Mouse (Mus musculus) midbrain, embryonic 16.5 days (tissue): Measurements from ENCODE around the gene Tgfa. TPM values are rescaled to one million over a fixed set of nuclear protein-coding genes. Genes with fewer than 3 reads are reported as not detected.

ENCODE experiments used
- ATAC-seq: fragments of 200-750 bp; cut with Nextera tagmentation; 2 replicates; pipeline ENCODE4 v1.8.0; 2017; ENCODE audit warnings: moderate TSS enrichment
- H3K27ac ChIP-seq: fragments of 300-500 bp; sonication (generic); 2 replicates; pipeline ENCODE4 v1.5.1; 2014; ENCODE audit warnings: mild to moderate bottlenecking, low read length, mixed read lengths
- H3K27me3 ChIP-seq: fragments of 300-500 bp; sonication (generic); 2 replicates; pipeline ENCODE4 v1.6.1; 2014; ENCODE audit warnings: low read depth, low read length, mixed read lengths; ENCODE audit not compliant: control insufficient read depth, insufficient read depth
- H3K36me3 ChIP-seq: fragments of 300-500 bp; sonication (generic); 2 replicates; pipeline ENCODE4 v1.6.1; 2014; ENCODE audit warnings: mild to moderate bottlenecking, low read length, moderate library complexity, mixed read lengths; ENCODE audit not compliant: control insufficient read depth, insufficient read depth
- H3K4me1 ChIP-seq: fragments of 300-500 bp; sonication (generic); 2 replicates; pipeline ENCODE4 v1.6.1; 2014; ENCODE audit warnings: mild to moderate bottlenecking, low read length, mixed read lengths; ENCODE audit not compliant: control insufficient read depth, insufficient read depth
- H3K4me2 ChIP-seq: fragments of 300-500 bp; sonication (generic); 2 replicates; pipeline ENCODE4 v1.6.1; 2014; ENCODE audit warnings: mild to moderate bottlenecking, low read length, mixed read lengths
- H3K4me3 ChIP-seq: fragments of 300-500 bp; sonication (generic); 2 replicates; pipeline ENCODE4 v1.5.1; 2014; ENCODE audit warnings: low read depth, mild to moderate bottlenecking, low read length, moderate library complexity, mixed read lengths
- H3K9ac ChIP-seq: fragments of 300-500 bp; sonication (generic); 2 replicates; pipeline ENCODE4 v1.6.1; 2014; ENCODE audit warnings: low read depth, low read length, mixed read lengths
- H3K9me3 ChIP-seq: fragments of 300-500 bp; sonication (generic); replicated peaks from 2 replicates; pipeline ENCODE4 v1.6.1; 2014; ENCODE audit warnings: mild to moderate bottlenecking, low read length, mixed read lengths; ENCODE audit not compliant: control insufficient read depth, poor library complexity, severe bottlenecking
- WGBS: fragments of 180-500 bp; shearing (Covaris S2); extraction: QIAGEN DNeasy Blood & Tissue Kit; methylation state at CpG from one replicate; pipeline ENCODE4 v1.1.7; 2014; 5-methylcytosine and 5-hydroxymethylcytosine counted together
- polyA plus RNA-seq: library from polyadenylated mRNA; unstranded; fragments of >200 nt; fragmentation: Nextera tagmentation; extraction: Ambion mirVana; gene quantifications from 2 replicates; pipeline ENCODE4 v1.2.1, GENCODE M21; 2015

The Tgfa gene
- polyA plus RNA-seq, result 13.1 and 14.7 TPM in 2 replicates

DNA sequence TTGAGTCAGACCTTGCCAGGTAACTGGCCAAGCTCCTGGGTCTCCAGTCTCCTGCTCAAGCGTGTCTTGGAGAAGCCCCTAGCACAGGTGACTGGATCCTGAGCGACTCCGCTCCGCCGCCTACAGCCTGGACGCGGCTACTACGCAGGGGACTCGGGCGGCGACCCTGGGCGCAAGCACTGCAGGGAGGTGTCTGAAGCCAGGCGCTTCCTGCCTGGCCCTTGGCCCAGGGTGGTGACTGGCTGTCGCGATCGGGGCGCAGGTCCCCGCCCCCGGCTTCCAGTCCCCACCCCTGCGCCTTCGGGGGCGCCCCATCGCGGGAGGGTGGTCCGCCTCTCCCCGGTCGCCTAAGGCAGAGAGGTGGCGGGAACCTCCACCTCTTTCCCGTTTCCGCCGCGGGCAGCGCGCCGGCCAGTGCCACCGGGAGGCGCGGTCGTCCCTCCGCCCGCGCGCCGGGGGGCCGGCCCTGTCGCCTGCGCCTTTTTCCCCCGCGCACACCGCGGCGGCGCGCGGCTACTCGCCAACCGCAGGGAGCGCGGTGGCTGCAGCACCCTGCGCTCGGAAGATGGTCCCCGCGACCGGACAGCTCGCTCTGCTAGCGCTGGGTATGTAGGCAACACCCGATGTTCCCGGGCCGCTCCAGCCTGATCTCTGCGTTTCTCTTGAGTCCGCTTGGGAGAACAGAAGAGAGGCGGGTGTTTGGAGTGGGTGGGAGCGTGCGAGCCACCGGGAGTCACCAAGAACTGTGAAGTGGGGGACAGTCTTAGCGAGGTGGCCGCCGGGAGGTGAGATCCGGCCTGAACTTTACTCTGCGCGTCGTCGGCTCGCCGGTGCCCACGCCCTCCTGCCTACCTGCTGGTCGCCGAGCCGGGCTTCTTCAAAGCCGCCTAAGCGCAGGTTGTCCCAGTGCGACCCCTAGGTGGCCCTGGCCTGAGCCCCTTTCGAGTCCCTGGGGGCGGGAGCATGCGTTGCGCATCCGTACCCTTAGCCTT lies at the start of gene Tgfa:
TSS of gene Tgfa (plus strand) at position 283 of the 992 bp plus-strand sequence.
- Histone ChIP-seq H3K36me3 (no peaks in the 10 kb centered on the region), H3K9me3 (no peaks in the 10 kb centered on the region), H3K9ac (peak within 1 kb of the TSS; percentile 78), H3K4me2 (peak within 1 kb of the TSS; percentile 91), H3K27ac (peak within 1 kb of the TSS; percentile 69), H3K27me3 (peaks cover 3% of the 10 kb centered on the region; the same call in 1 of the 2 replicates), H3K4me1 (peaks cover 12% of the 10 kb centered on the region), H3K4me3 (peak within 1 kb of the TSS; percentile 72)
- WGBS, result under 1% methylated on average over 85 of the region's 97 CpGs
- peak; percentile 92 for ATAC-seq

DNA sequence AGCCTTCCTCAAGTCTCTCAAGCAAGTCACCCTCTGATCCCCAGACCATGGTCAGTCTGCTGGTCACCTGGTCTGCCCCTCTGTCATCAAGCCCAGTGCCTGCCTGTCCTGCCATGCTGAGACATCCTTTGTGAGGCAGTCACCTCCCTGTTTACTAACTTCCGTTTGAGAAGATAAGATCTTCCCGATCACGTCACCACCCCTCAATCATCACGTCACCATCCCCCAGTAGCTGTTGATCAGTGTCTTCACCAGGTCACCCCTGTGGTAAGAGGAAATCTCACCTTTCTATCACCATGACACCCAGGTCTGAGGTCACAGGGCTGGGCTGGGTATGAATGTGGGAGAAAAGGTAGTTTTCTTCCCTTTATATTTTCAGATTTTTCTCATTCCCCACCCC lies 46.5 kb upstream of the Tgfa start:
- Histone ChIP-seq H3K4me1 (no peaks in the 10 kb centered on the region), H3K36me3 (no peaks in the 10 kb centered on the region), H3K27me3 (no peaks in the 10 kb centered on the region), H3K9me3 (0 out of 2 replicates have a peak, but pooled peaks cover 5% of the 10 kb centered on the region), H3K4me2 (no peak overlapping the region), H3K4me3 (no peak overlapping the region), H3K27ac (no peak overlapping the region), H3K9ac (no peak overlapping the region)
- WGBS, result 90% methylated on average over 4 of the region's 4 CpGs
- ATAC-seq, result no peak

DNA sequence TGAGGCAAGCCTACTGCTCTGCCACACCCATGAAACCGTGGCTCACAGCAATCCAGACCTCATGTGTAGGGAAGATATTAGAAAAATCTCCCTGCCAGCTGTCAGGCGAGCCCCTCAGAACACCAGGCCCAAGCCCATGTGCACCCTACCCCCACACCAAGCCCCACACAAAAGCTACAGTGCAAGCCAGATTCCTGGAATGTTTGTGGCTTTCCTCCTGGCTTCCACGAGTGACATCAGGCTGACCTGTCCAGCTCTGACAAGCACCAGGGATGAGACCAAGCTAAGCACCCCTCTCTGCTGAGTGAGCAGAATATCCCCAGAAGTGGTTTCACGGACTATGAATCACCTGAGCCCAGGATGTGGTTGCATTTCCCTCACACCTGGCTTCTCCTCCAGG lies 46.0 kb upstream of the Tgfa start:
- no peak for ATAC-seq
- Histone ChIP-seq H3K4me2 (no peak overlapping the region), H3K4me1 (no peaks in the 10 kb centered on the region), H3K27ac (no peak overlapping the region), H3K27me3 (no peaks in the 10 kb centered on the region), H3K9ac (no peak overlapping the region), H3K9me3 (0 out of 2 replicates have a peak, but pooled peaks cover 5% of the 10 kb centered on the region), H3K36me3 (no peaks in the 10 kb centered on the region), H3K4me3 (no peak overlapping the region)
- WGBS, result 66% methylated on average over 4 of the region's 4 CpGs

DNA sequence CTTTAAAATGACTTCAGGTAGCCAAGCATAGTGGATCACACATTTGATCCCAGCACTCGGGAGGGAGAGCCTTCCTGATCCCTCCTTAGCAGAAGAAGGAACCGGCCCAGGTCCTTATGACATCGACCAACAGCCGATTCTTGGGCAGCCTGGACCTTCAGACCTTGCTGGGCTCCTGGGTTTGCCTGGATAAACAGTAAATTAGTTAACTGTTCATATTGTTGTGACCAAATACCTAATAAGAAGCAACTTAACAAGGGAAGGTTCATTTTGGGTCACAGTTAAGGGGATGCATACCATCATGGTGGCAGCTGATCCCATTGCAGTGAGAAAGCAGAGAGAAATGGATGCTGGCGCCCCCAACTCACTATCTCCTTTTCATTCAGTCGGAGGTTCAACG lies 42.3 kb upstream of the Tgfa start:
- H3K4me3 ChIP-seq, result no peak overlapping the region
- 91% methylated on average over 7 of the region's 7 CpGs for WGBS

GRCm38 (mm10) chr6:86153436-86153990 lies 41.5 kb upstream of the Tgfa start:
- Histone ChIP-seq H3K4me2 (no peak overlapping the region), H3K36me3 (no peaks in the 10 kb centered on the region), H3K27me3 (no peaks in the 10 kb centered on the region), H3K4me1 (no peaks in the 10 kb centered on the region), H3K27ac (no peak overlapping the region), H3K4me3 (no peak overlapping the region), H3K9ac (no peak overlapping the region), H3K9me3 (0 out of 2 replicates have a peak, but pooled peaks cover 2% of the 10 kb centered on the region)
- 81% methylated on average over 8 of the region's 8 CpGs for WGBS
- ATAC-seq, result no peak

More for the DNA sequence above, 42.3 kb upstream of the Tgfa start:
- Histone ChIP-seq H3K9ac (no peak overlapping the region), H3K36me3 (no peaks in the 10 kb centered on the region), H3K27me3 (no peaks in the 10 kb centered on the region), H3K27ac (no peak overlapping the region), H3K4me2 (no peak overlapping the region), H3K4me1 (no peaks in the 10 kb centered on the region), H3K9me3 (0 out of 2 replicates have a peak, but pooled peaks cover 2% of the 10 kb centered on the region)
- ATAC-seq, result no peak

GRCm38 (mm10) chr6:86154006-86154405 lies 41.0 kb upstream of the Tgfa start:
- H3K9me3 ChIP-seq, result 0 out of 2 replicates have a peak, but pooled peaks cover 2% of the 10 kb centered on the region
- no peak overlapping the region for H3K27ac ChIP-seq
- no peaks in the 10 kb centered on the region for H3K4me1 ChIP-seq
- H3K4me2 ChIP-seq, result no peak overlapping the region
- no peak overlapping the region for H3K9ac ChIP-seq
- 88% methylated on average over 5 of the region's 5 CpGs for WGBS
- H3K4me3 ChIP-seq, result no peak overlapping the region
- H3K36me3 ChIP-seq, result no peaks in the 10 kb centered on the region
- ATAC-seq, result no peak
- H3K27me3 ChIP-seq, result no peaks in the 10 kb centered on the region

DNA sequence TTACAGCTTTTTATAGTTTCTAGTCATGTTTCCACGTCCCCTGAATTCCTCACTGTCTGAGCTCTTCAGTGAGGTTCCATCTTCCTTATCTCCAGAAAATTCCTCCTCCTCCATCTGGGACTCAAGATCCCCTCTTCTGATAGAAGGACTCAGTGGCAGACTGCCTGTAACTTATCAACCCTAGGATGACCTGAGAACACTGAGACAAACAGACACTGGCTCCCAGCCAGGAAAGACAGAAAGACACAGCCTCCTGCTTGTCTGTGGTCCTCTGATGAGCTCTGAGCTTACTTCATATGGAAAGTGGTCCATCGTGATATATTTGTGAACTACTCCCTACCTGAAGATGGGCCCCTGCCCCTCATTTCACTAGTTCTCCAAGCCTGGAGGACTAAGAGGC lies 40.5 kb upstream of the Tgfa start:
- Histone ChIP-seq H3K4me3 (no peak overlapping the region), H3K4me2 (no peak overlapping the region), H3K9me3 (0 out of 2 replicates have a peak, but pooled peaks cover 2% of the 10 kb centered on the region), H3K27ac (no peak overlapping the region), H3K27me3 (no peaks in the 10 kb centered on the region), H3K9ac (no peak overlapping the region), H3K36me3 (no peaks in the 10 kb centered on the region), H3K4me1 (no peaks in the 10 kb centered on the region)
- no peak for ATAC-seq
- 76% methylated on average over 2 of the region's 2 CpGs for WGBS

- no peaks in the 10 kb centered on the region for H3K27me3 ChIP-seq
- no peak overlapping the region for H3K27ac ChIP-seq
- no peaks in the 10 kb centered on the region for H3K36me3 ChIP-seq
- H3K4me2 ChIP-seq, result no peak overlapping the region
- ATAC-seq, result no peak
- WGBS, result 74% methylated on average over 17 of the region's 17 CpGs
- H3K4me1 ChIP-seq, result no peaks in the 10 kb centered on the region
- H3K9ac ChIP-seq, result no peak overlapping the region
- no peaks in the 10 kb centered on the region for H3K9me3 ChIP-seq
- H3K4me3 ChIP-seq, result no peak overlapping the region
Measured at GRCm38 (mm10) chr6:86157253-86158234, 37.5 kb upstream of the Tgfa start.
